Mouse (Mus musculus): ENCODE results near the gene Olfr594.

- TF ChIP-seq EP300 (IDR thresholded peaks at IDR 0.05; ENCODE audit: low read depth): no peak
- TF ChIP-seq CTCF (IDR thresholded peaks at IDR 0.05; ENCODE audit: low read depth): no peak
Measured at GRCm38 (mm10) chr7:103178240-103178639, 38.6 kb upstream of the Olfr594 start, which contains the start of gene Olfr591.
